Mouse (Mus musculus): ENCODE measurements around the gene Stra6l.

DNA sequence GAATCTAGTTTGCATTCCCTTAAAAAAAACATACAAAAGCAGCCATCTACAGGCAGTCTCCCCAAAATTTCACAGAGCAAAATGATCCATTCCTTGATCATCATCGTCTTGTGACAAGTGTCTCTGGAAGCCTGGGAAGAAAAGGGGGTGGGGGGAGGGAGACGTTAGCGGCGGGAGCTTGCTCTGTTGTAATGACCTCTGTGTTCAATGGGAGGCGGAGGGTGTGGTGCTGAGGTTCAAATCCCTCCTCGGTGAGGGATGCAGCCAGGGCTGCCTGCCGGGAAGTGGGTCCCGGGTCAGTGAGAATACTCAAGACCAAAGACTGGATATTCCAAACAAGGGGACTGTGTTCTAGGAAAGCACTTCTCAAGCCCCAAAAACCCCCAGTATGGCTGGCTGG lies 37.2 kb upstream of the Stra6l start:
- no peak for TF ChIP-seq CTCF (IDR thresholded peaks at IDR 0.05; ENCODE audit: extremely low read depth, insufficient read depth, insufficient read length, insufficient replicate concordance)
- no peak for TF ChIP-seq POLR2A (IDR thresholded peaks at IDR 0.05; ENCODE audit: low read depth, low read length)
